Mouse (Mus musculus): Measurements from ENCODE around the gene Txndc12.

- peak; percentile 48; the same call in 1 of the 2 replicates for TF ChIP-seq CTCF (IDR thresholded peaks at IDR 0.05; ENCODE audit: borderline replicate concordance, insufficient read depth, low read length)
- TF ChIP-seq POLR2A (IDR thresholded peaks at IDR 0.05; ENCODE audit: low read depth, low read length), result no peak
Observed at GRCm38 (mm10) chr4:108798083-108798830, 36.1 kb upstream of the Txndc12 start.
